Mouse (Mus musculus) c-Kit-negative CD71-positive TER-119-positive erythroid progenitor cells, embryonic 14.5 days (primary cell): ENCODE results near the gene Bcl6b.

Experiments used
- DNase-seq: peaks from one replicate; pipeline ENCODE4 v3.0.0-alpha.2; 2013; ENCODE audit warnings: low read depth, low spot score

The Bcl6b gene

GRCm38 (mm10) chr11:70229260-70230010 is at the start of gene Bcl6b:
Gene Bcl6b, minus strand, starts transcription at chr11:70229798.
- no peak for DNase-seq

- no peak for DNase-seq
Measured at GRCm38 (mm10) chr11:70278961-70279360, 49.4 kb upstream of the Bcl6b start.

- no peak for DNase-seq
Measured at GRCm38 (mm10) chr11:70271641-70272040, 42.0 kb upstream of the Bcl6b start.

GRCm38 (mm10) chr11:70266405-70266804 is 36.8 kb upstream of the Bcl6b start:
- no peak for DNase-seq

- DNase-seq: no peak
Measured at GRCm38 (mm10) chr11:70265819-70266218, 36.2 kb upstream of the Bcl6b start.

GRCm38 (mm10) chr11:70265252-70265651 is 35.7 kb upstream of the Bcl6b start:
- DNase-seq: no peak

- no peak for DNase-seq
Measured at GRCm38 (mm10) chr11:70259035-70259434, 29.4 kb upstream of the Bcl6b start.

- DNase-seq: no peak
Measured at GRCm38 (mm10) chr11:70254931-70255531, 25.4 kb upstream of the Bcl6b start, which contains the start of gene Alox12. Gene Alox12, minus strand, starts transcription at chr11:70255353.

- no peak for DNase-seq
Measured at GRCm38 (mm10) chr11:70254337-70254736, 24.7 kb upstream of the Bcl6b start.

- DNase-seq: no peak
Measured at GRCm38 (mm10) chr11:70251853-70252252, 22.3 kb upstream of the Bcl6b start.

GRCm38 (mm10) chr11:70250150-70250549 is 20.6 kb upstream of the Bcl6b start:
- no peak for DNase-seq

GRCm38 (mm10) chr11:70247136-70247845 is 17.7 kb upstream of the Bcl6b start:
- peak; percentile 60 for DNase-seq

- DNase-seq: no peak
Measured at GRCm38 (mm10) chr11:70242591-70242990, 13.0 kb upstream of the Bcl6b start.

GRCm38 (mm10) chr11:70239541-70240279 is 10.1 kb upstream of the Bcl6b start, which contains the start of the genes Gm21988 and Rnasek:
Gene Gm21988, minus strand, starts transcription at chr11:70239830.
Gene Rnasek, minus strand, starts transcription at chr11:70239842.
- peak; percentile 82 for DNase-seq

- DNase-seq: peak; percentile 54
Measured at GRCm38 (mm10) chr11:70238591-70239440, 9.2 kb upstream of the Bcl6b start.

GRCm38 (mm10) chr11:70237457-70238167 is 8.0 kb upstream of the Bcl6b start, which contains the start of gene 0610010K14Rik:
Gene 0610010K14Rik, minus strand, starts transcription at chr11:70237914.
- DNase-seq: peak; percentile 90

GRCm38 (mm10) chr11:70236717-70237116 is 7.1 kb upstream of the Bcl6b start:
- no peak for DNase-seq

GRCm38 (mm10) chr11:70235254-70235900 is 5.8 kb upstream of the Bcl6b start:
- DNase-seq: no peak

- DNase-seq: no peak
Measured at GRCm38 (mm10) chr11:70234497-70234896, 4.9 kb upstream of the Bcl6b start.
